Mouse (Mus musculus): ENCODE measurements at regions not wholly inside any gene's neighbourhood (a gene's known extent, or its start where the extent isn't known, plus 50 kb on each side); places are given as distances from the start of the nearest gene placed in this dataset.

DNA sequence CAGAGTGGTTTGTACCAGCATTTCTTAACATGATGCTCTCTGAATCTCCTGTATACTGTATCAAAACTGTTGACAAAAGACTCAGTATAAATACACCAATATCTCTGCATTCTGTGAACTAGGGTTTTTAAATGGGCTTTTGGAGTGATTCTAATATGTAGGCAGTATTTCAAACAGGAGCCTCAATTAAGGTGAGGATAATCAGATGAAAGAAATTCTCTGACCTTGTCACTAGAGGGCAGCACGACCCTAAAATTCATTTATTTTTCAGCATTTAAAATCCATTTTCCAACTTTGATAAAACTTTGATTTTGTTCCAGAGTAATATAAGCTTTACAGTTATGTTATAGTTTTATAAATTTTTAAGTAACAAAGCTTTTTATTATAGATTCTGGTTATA, 114.5 kb downstream of the Rfx6 start:
- 0% methylated on average over 1 of the region's 1 CpGs for WGBS
- peak; percentile 73 for DNase-seq (ENCODE audit: low spot score)
- Histone ChIP-seq H3K36me3 (replicated peaks; ENCODE audit: control insufficient read depth, insufficient read depth) (no peaks in the 10 kb centered on the region), H3K4me2 (replicated peaks) (no peak overlapping the region), H3K9ac (no peak overlapping the region), H3K4me3 (replicated peaks; ENCODE audit: low read length) (no peak overlapping the region), H3K27me3 (ENCODE audit: control insufficient read depth, insufficient read depth, low read length) (no peaks in the 10 kb centered on the region), H3K4me1 (replicated peaks; ENCODE audit: control insufficient read depth, insufficient read depth, low read length) (no peaks in the 10 kb centered on the region), H3K9me3 (ENCODE audit: control insufficient read depth, low read length) (no peaks in the 10 kb centered on the region), H3K27ac (no peak overlapping the region)
- no peak for ATAC-seq (ENCODE audit: low FRiP score)

DNA sequence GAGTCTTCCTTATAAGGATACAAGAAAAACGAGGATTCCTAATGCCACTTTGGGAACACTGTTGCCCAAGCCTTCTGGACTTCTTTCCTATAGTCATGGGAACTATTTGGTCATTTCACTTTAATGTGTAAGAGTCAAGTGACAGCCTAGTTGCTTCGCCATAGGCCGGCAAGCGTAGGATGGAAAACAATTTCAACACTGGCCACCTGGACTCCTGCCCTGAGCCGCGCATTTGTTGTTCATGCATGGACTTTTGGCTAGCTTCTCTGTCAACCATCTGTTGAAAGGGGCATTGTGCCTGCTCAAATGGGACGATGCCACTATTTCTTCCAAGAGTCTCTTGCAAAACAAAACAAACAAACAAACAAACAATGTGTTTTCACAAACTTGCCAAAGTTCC, 116.3 kb downstream of the Rfx6 start:
- Histone ChIP-seq H3K27ac (no peak overlapping the region), H3K4me1 (replicated peaks; ENCODE audit: control insufficient read depth, insufficient read depth, low read length) (no peaks in the 10 kb centered on the region), H3K4me3 (replicated peaks; ENCODE audit: low read length) (no peak overlapping the region), H3K9ac (no peak overlapping the region), H3K36me3 (replicated peaks; ENCODE audit: control insufficient read depth, insufficient read depth) (no peaks in the 10 kb centered on the region), H3K9me3 (ENCODE audit: control insufficient read depth, low read length) (no peaks in the 10 kb centered on the region), H3K4me2 (replicated peaks) (no peak overlapping the region), H3K27me3 (ENCODE audit: control insufficient read depth, insufficient read depth, low read length) (no peaks in the 10 kb centered on the region)
- 82% methylated on average over 7 of the region's 7 CpGs for WGBS
- DNase-seq (ENCODE audit: low spot score), result no peak
- ATAC-seq (ENCODE audit: low FRiP score), result no peak

DNA sequence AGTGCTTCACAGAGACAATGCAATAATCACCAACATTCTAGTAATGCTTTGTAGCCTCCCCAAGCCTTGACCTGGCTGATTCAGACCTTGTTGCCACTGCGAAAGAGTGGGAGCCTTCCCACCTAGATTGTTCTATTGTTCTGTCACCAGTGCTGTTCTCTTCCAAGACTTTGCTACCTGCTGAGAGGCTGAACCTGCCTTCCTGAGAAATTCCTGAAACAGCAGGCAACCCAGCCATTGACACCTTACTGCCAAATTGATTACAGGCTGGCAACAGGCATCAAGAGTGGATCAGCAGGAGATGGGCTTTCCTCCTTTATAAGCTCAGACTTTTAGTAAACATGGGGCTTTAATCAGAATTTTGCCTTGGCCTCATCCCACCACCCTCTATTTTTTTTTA, 139.1 kb downstream of the Rfx6 start:
- 44% methylated on average over 1 of the region's 1 CpGs for WGBS

DNA sequence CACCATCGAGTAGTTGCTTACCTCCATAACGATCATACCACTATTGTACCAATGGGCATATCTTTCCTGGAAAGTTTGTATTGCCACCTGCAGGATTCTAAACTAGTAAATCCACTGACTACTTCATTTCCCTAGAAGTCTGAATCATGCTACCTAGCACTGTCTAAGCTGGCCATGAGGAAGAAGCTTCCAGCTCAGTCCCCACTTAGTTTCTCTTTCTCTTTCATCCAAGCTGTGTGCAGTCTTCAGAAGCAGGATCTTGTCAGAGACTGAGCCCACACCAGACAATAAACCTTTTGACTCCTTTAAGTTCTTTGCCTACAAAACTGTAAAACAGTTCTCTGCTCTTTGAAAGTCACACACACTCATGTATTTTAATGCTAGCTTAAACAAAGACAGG, 146.3 kb downstream of the Rfx6 start:
- Histone ChIP-seq H3K9me3 (ENCODE audit: control insufficient read depth, low read length) (no peaks in the 10 kb centered on the region), H3K27me3 (ENCODE audit: control insufficient read depth, insufficient read depth, low read length) (no peaks in the 10 kb centered on the region), H3K36me3 (replicated peaks; ENCODE audit: control insufficient read depth, insufficient read depth) (no peaks in the 10 kb centered on the region), H3K4me1 (replicated peaks; ENCODE audit: control insufficient read depth, insufficient read depth, low read length) (no peaks in the 10 kb centered on the region), H3K27ac (no peak overlapping the region), H3K4me3 (replicated peaks; ENCODE audit: low read length) (no peak overlapping the region), H3K4me2 (replicated peaks) (no peak overlapping the region), H3K9ac (no peak overlapping the region)
- 96% methylated on average over 2 of the region's 2 CpGs for WGBS
- no peak for ATAC-seq (ENCODE audit: low FRiP score)
- DNase-seq (ENCODE audit: low spot score), result no peak

More for the DNA sequence above, 139.1 kb downstream of the Rfx6 start:
- Histone ChIP-seq H3K9me3 (ENCODE audit: control insufficient read depth, low read length) (no peaks in the 10 kb centered on the region), H3K4me1 (replicated peaks; ENCODE audit: control insufficient read depth, insufficient read depth, low read length) (no peaks in the 10 kb centered on the region), H3K27ac (no peak overlapping the region), H3K27me3 (ENCODE audit: control insufficient read depth, insufficient read depth, low read length) (no peaks in the 10 kb centered on the region), H3K9ac (no peak overlapping the region), H3K4me3 (replicated peaks; ENCODE audit: low read length) (no peak overlapping the region), H3K4me2 (replicated peaks) (no peak overlapping the region), H3K36me3 (replicated peaks; ENCODE audit: control insufficient read depth, insufficient read depth) (no peaks in the 10 kb centered on the region)
- DNase-seq (ENCODE audit: low spot score) (no peak), ATAC-seq (ENCODE audit: low FRiP score) (no peak)

DNA sequence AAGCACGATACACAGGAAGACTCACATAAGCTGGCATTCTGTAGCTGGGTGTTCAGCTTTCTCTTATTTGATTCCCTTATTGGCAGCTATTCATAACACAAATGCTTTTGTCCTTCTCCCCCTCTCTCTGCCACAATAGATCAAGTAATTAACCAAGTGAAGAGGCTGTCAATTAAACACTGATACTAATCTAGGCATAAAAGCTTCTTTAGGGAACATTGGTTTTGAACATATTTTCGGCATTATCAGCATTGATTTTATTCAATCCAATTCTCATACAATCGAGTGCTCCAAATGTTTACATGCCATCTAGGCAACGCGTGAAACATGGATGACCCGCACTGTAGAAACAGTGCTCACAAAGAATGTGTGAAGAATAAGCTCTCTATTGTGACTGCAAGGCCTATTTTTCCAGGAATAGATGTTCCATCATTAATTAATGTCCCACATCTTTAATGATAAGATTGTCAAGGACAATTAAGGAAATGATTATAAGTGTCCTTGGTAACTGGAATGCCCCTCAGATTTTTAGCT, 148.9 kb downstream of the Rfx6 start:
- Histone ChIP-seq H3K9me3 (ENCODE audit: control insufficient read depth, low read length) (no peaks in the 10 kb centered on the region), H3K27ac (no peak overlapping the region), H3K4me1 (replicated peaks; ENCODE audit: control insufficient read depth, insufficient read depth, low read length) (no peaks in the 10 kb centered on the region), H3K4me3 (replicated peaks; ENCODE audit: low read length) (no peak overlapping the region), H3K9ac (no peak overlapping the region), H3K4me2 (replicated peaks) (no peak overlapping the region), H3K36me3 (replicated peaks; ENCODE audit: control insufficient read depth, insufficient read depth) (no peaks in the 10 kb centered on the region), H3K27me3 (ENCODE audit: control insufficient read depth, insufficient read depth, low read length) (no peaks in the 10 kb centered on the region)
- DNase-seq (ENCODE audit: low spot score), result no peak
- WGBS, result 47% methylated on average over 6 of the region's 6 CpGs
- ATAC-seq (ENCODE audit: low FRiP score), result no peak

DNA sequence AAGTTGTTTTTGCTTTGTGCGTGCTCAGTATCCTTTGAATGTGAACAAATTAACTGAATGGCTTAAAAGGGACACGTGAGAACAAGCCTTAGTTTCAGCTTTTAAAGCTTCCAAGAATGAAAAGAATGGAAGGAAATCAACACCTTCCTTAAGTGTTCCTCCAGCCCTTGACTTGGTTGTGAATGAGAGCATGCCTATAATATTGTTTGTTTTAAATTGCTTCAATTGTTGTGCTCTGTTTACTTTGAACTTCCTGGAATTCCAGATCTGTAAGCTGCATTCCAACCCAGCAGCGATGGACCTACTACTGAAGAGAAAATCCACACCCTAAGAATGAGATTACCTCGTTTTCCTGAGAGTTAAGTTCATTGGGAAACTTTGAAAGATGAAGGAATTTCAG, 154.9 kb downstream of the Rfx6 start:
- Histone ChIP-seq H3K4me1 (replicated peaks; ENCODE audit: control insufficient read depth, insufficient read depth, low read length) (no peaks in the 10 kb centered on the region), H3K9me3 (ENCODE audit: control insufficient read depth, low read length) (no peaks in the 10 kb centered on the region), H3K9ac (no peak overlapping the region), H3K4me2 (replicated peaks) (no peak overlapping the region), H3K36me3 (replicated peaks; ENCODE audit: control insufficient read depth, insufficient read depth) (no peaks in the 10 kb centered on the region), H3K27ac (no peak overlapping the region), H3K27me3 (ENCODE audit: control insufficient read depth, insufficient read depth, low read length) (no peaks in the 10 kb centered on the region), H3K4me3 (replicated peaks; ENCODE audit: low read length) (no peak overlapping the region)
- DNase-seq (ENCODE audit: low spot score), result no peak
- 80% methylated on average over 4 of the region's 4 CpGs for WGBS
- ATAC-seq (ENCODE audit: low FRiP score), result no peak

DNA sequence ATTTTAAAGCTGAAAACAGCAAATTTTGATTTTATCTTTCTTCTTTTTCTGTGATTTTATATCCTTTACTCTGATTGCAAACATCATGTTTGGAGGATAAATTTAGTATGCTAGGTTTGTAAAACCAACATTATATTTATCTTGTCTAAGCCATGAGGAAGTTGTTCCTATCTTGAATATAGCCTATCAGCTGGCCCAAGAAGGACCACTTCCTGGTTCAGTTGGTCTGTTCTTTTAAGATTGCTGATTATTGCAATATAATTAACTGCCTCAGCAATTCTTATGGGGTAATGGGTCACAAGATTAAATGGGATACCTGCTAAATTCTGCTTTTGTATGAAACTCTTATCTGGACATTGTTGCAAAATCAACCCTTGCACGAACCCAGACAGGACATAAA, 165.5 kb downstream of the Rfx6 start:
- Histone ChIP-seq H3K36me3 (replicated peaks; ENCODE audit: control insufficient read depth, insufficient read depth) (no peaks in the 10 kb centered on the region), H3K4me1 (replicated peaks; ENCODE audit: control insufficient read depth, insufficient read depth, low read length) (no peaks in the 10 kb centered on the region), H3K9ac (no peak overlapping the region), H3K9me3 (ENCODE audit: control insufficient read depth, low read length) (no peaks in the 10 kb centered on the region), H3K4me2 (replicated peaks) (no peak overlapping the region), H3K4me3 (replicated peaks; ENCODE audit: low read length) (no peak overlapping the region), H3K27me3 (ENCODE audit: control insufficient read depth, insufficient read depth, low read length) (no peaks in the 10 kb centered on the region), H3K27ac (no peak overlapping the region)
- 88% methylated on average over 1 of the region's 1 CpGs for WGBS
- ATAC-seq (ENCODE audit: low FRiP score) (no peak), DNase-seq (ENCODE audit: low spot score) (no peak)

DNA sequence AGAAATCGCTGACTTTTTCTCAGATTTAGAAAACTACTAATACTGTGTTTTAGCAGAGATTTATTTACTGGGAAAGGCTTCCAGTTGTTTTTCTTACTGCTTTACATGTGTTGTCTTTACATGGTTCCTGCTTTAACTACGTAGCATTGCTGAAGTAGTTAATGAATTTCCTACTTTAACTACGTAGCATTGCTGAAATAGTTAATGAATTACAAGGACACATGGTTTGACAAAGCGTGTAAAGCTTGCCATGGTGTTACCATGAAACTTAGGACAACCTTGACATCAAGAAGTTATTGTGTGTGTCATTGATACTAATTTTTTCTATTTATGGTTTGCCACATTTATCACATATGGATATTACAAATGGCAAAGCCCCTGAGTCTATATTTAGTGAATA, 168.7 kb downstream of the Rfx6 start:
- H3K27ac ChIP-seq, result no peak overlapping the region
- H3K4me2 ChIP-seq (replicated peaks), result no peak overlapping the region
- H3K36me3 ChIP-seq (replicated peaks; ENCODE audit: control insufficient read depth, insufficient read depth), result no peaks in the 10 kb centered on the region
- 71% methylated on average over 4 of the region's 4 CpGs for whole genome bisulfite sequencing
- no peak overlapping the region for H3K4me3 ChIP-seq (replicated peaks; ENCODE audit: low read length)
- DNase-seq (ENCODE audit: low spot score) (no peak), ATAC-seq (ENCODE audit: low FRiP score) (no peak)
- H3K9me3 ChIP-seq (ENCODE audit: control insufficient read depth, low read length), result no peaks in the 10 kb centered on the region
- H3K4me1 ChIP-seq (replicated peaks; ENCODE audit: control insufficient read depth, insufficient read depth, low read length), result no peaks in the 10 kb centered on the region
- H3K9ac ChIP-seq, result no peak overlapping the region
- no peaks in the 10 kb centered on the region for H3K27me3 ChIP-seq (ENCODE audit: control insufficient read depth, insufficient read depth, low read length)

DNA sequence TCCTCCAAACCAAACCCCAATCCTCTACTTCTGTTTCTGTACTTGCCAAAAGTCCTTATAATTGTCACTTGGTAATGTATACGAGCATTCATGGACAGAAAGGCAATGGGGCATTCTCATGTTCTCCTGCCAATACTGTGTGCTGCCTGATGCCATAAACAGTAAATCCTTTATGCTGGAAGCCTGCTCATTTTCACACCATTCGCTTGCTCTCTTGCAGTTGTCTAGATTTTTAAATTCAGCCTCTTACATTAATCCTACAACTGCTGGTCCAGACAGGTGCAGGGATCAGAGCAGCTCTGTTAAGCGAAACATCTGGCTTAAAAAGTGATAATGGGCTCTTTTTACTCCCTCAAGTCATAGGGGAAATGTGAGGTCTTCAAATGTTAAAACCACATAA, 152.9 kb upstream of the Vgll2 start:
- Histone ChIP-seq H3K27ac (no peak overlapping the region), H3K4me3 (replicated peaks; ENCODE audit: low read length) (no peak overlapping the region), H3K9me3 (ENCODE audit: control insufficient read depth, low read length) (no peaks in the 10 kb centered on the region), H3K36me3 (replicated peaks; ENCODE audit: control insufficient read depth, insufficient read depth) (no peaks in the 10 kb centered on the region), H3K27me3 (ENCODE audit: control insufficient read depth, insufficient read depth, low read length) (no peaks in the 10 kb centered on the region), H3K4me1 (replicated peaks; ENCODE audit: control insufficient read depth, insufficient read depth, low read length) (no peaks in the 10 kb centered on the region), H3K9ac (no peak overlapping the region), H3K4me2 (replicated peaks) (no peak overlapping the region)
- ATAC-seq (ENCODE audit: low FRiP score) (no peak), DNase-seq (ENCODE audit: low spot score) (no peak)
- WGBS, result 78% methylated on average over 3 of the region's 3 CpGs

DNA sequence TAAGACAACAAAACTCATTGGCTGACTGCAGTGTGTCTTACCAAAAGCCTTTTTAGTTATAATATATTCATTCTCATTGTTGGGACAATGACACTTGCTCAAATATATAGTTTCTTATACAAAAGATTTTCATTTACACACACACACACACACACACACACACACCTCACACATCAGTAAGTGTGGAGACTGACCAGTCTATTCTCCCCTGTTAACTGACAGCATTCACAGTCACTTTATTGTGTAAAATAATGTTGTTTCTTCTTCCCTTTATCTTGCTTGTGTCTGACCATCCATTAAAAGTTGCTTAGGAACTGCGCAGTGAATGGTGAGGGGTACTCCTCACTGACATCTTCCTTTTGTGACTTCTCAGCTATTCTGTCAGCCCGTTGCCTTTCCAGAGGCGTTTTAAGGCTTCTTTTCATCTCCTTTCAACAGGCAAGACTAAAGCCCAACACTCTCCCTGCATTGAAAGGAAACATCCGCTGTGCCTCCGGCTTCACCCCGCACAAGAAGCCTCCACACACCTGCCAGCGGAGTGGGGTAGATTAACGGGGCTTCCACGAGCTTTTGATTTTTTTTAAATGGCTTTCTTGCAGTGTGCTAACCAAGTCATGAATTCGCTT, 111.1 kb upstream of the Vgll2 start:
- WGBS, result 7% methylated on average over 10 of the region's 10 CpGs
- ATAC-seq (ENCODE audit: low FRiP score) (0 out of 2 replicates have a peak, but pooled peaks have one; percentile 31), DNase-seq (ENCODE audit: low spot score) (no peak)
- Histone ChIP-seq H3K4me2 (replicated peaks) (peak overlapping the region; percentile 28), H3K4me3 (replicated peaks; ENCODE audit: low read length) (no peak overlapping the region), H3K27ac (no peak overlapping the region), H3K4me1 (replicated peaks; ENCODE audit: control insufficient read depth, insufficient read depth, low read length) (peaks cover 7% of the 10 kb centered on the region; the same call in 1 of the 2 replicates), H3K9ac (no peak overlapping the region), H3K27me3 (ENCODE audit: control insufficient read depth, insufficient read depth, low read length) (no peaks in the 10 kb centered on the region), H3K9me3 (ENCODE audit: control insufficient read depth, low read length) (no peaks in the 10 kb centered on the region), H3K36me3 (replicated peaks; ENCODE audit: control insufficient read depth, insufficient read depth) (no peaks in the 10 kb centered on the region)
